Mouse (Mus musculus) stomach, postnatal 0 days (tissue): Measurements from ENCODE around the gene Plekha5.

Experiments
- CTCF ChIP-seq: IDR thresholded peaks from 2 replicates; pipeline ENCODE4 v1.5.1; 2016; ENCODE audit warnings: antibody characterized with exemption, low read depth, mild to moderate bottlenecking, moderate library complexity
- EP300 ChIP-seq: optimal IDR thresholded peaks from 2 replicates; pipeline ENCODE3; 2016; ENCODE audit warnings: antibody characterized with exemption

- TF ChIP-seq CTCF, result no peak
- no peak for TF ChIP-seq EP300
These were observed 47.9 kb downstream of the Plekha5 start for GRCm38 (mm10) chr6:140471751-140472150.
